Comparison of ENCODE assay signal across 23 mouse cellular contexts in the genomic region with DNA sequence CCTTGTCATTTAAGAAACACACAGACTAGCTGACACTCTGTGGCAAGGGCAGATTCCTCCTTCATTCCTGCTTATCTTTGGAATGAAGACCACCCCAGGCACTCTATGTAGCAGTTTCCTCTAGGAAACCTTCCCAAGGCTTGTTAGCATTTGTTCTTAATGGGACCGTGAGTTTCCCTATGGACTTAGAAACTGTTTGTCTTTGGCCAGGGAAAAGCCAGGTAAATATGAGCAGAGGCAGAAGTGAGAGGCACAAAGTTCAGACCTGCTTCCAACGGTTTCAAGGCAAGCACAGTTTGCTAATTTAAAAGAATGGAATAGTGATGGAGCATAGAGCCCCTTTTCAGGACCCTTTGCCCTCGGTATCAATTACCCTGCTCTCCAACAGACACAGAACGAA. TPM values are rescaled to one million over a fixed set of nuclear protein-coding genes. Genes with fewer than 3 reads are reported as not detected.
DNase-seq lines count a peak whose midpoint lies in the region; ATAC-seq and TF ChIP-seq lines count a peak whose summit lies in the region.
"Had no signal": no experiment of that assay in that cellular context is flagged by ENCODE, and none has a peak within 500 bp of the region (broad histone marks: within the 10 kb centered on the region; RNA-seq: fewer than 3 reads in every experiment).

No protein-coding gene starts in this region.

- H3K4me2 ChIP-seq in heart, embryonic 11.5 days, result no peak overlapping the region
- no peak overlapping the region for H3K4me2 ChIP-seq in kidney, postnatal 0 days (ENCODE audit: low read length)
- peak overlapping the region; percentile 36 for H3K4me2 ChIP-seq in liver, embryonic 14.5 days (ENCODE audit: low read depth)
- H3K4me2 ChIP-seq: forebrain, embryonic 13.5 days; heart, embryonic 15.5 days; hindbrain, embryonic 13.5 days had no signal

- peaks cover 16% of the 10 kb centered on the region for H3K36me3 ChIP-seq in heart, embryonic 10.5 days
- H3K36me3 ChIP-seq in heart, embryonic 11.5 days (ENCODE audit: control insufficient read depth, insufficient read depth, low read length), result no peaks in the 10 kb centered on the region
- H3K36me3 ChIP-seq in kidney, postnatal 0 days (ENCODE audit: insufficient read depth, low read length), result 0 out of 2 replicates have a peak, but pooled peaks cover 3% of the 10 kb centered on the region
- H3K36me3 ChIP-seq in liver, embryonic 14.5 days (replicated peaks; ENCODE audit: control insufficient read depth, insufficient read depth, low read depth), result no peaks in the 10 kb centered on the region; the same call in 1 of the 2 replicates
- H3K36me3 ChIP-seq: embryonic facial prominence, embryonic 10.5 days; G1E; hindbrain, embryonic 13.5 days had no signal

- peak overlapping the region; percentile 65; the same call in 1 of the 2 replicates for H3K27ac ChIP-seq in heart, embryonic 10.5 days
- no peak overlapping the region for H3K27ac ChIP-seq in heart, embryonic 11.5 days (ENCODE audit: low read depth, low read length)
- peak overlapping the region; percentile 62 for H3K27ac ChIP-seq in kidney, postnatal 0 days
- H3K27ac ChIP-seq in liver, embryonic 14.5 days, result no peak overlapping the region
- H3K27ac ChIP-seq: embryonic facial prominence, embryonic 10.5 days; forebrain, embryonic 13.5 days; heart, adult 2 months; heart, embryonic 15.5 days; hindbrain, embryonic 13.5 days had no signal

- no peaks in the 10 kb centered on the region for H3K9me3 ChIP-seq in heart, embryonic 10.5 days
- no peaks in the 10 kb centered on the region for H3K9me3 ChIP-seq in heart, embryonic 11.5 days (replicated peaks; ENCODE audit: control insufficient read depth, low read length)
- no peaks in the 10 kb centered on the region for H3K9me3 ChIP-seq in kidney, postnatal 0 days (replicated peaks; ENCODE audit: low read length)
- H3K9me3 ChIP-seq in liver, embryonic 14.5 days (ENCODE audit: control insufficient read depth, low read length), result no peaks in the 10 kb centered on the region
- H3K9me3 ChIP-seq: embryonic facial prominence, embryonic 10.5 days; forebrain, embryonic 13.5 days; G1E; heart, embryonic 15.5 days; hindbrain, embryonic 13.5 days had no signal

- no peak for TF ChIP-seq EP300 in liver, embryonic 14.5 days (IDR thresholded peaks at IDR 0.05; ENCODE audit: low read depth)

- no peak overlapping the region for H3K4me3 ChIP-seq in heart, embryonic 10.5 days
- H3K4me3 ChIP-seq in heart, embryonic 11.5 days (ENCODE audit: low read depth, low read length), result no peak overlapping the region
- H3K4me3 ChIP-seq in kidney, postnatal 0 days (replicated peaks; ENCODE audit: low read depth, low read length), result no peak overlapping the region
- no peak overlapping the region for H3K4me3 ChIP-seq in liver, embryonic 14.5 days (ENCODE audit: insufficient read depth in 1 of 2, low read depth in 2 of 2, low read length in 2 of 2)
- H3K4me3 ChIP-seq: embryonic facial prominence, embryonic 10.5 days; forebrain, embryonic 13.5 days; heart, adult 2 months; heart, embryonic 15.5 days; hindbrain, embryonic 13.5 days had no signal

- no peak overlapping the region for H3K9ac ChIP-seq in heart, embryonic 11.5 days (ENCODE audit: low read depth, low read length)
- no peak overlapping the region for H3K9ac ChIP-seq in kidney, postnatal 0 days (ENCODE audit: low read depth, low read length)
- H3K9ac ChIP-seq in liver, embryonic 14.5 days (replicated peaks), result no peak overlapping the region
- H3K9ac ChIP-seq: forebrain, embryonic 13.5 days; forebrain, postnatal 0 days; heart, embryonic 15.5 days; hindbrain, embryonic 13.5 days had no signal

- no peaks in the 10 kb centered on the region; the same call in 1 of the 2 replicates for H3K27me3 ChIP-seq in heart, embryonic 10.5 days (ENCODE audit: insufficient read depth, poor library complexity, severe bottlenecking)
- no peaks in the 10 kb centered on the region for H3K27me3 ChIP-seq in heart, embryonic 11.5 days (ENCODE audit: control insufficient read depth, insufficient read depth, low read length)
- no peaks in the 10 kb centered on the region for H3K27me3 ChIP-seq in kidney, postnatal 0 days (ENCODE audit: insufficient read depth, low read length)
- H3K27me3 ChIP-seq in liver, embryonic 14.5 days (ENCODE audit: control insufficient read depth, insufficient read depth, low read length), result no peaks in the 10 kb centered on the region
- H3K27me3 ChIP-seq: heart, embryonic 15.5 days had no signal

- ATAC-seq in heart, embryonic 11.5 days (replicated peaks; ENCODE audit: insufficient number of reproducible peaks, low FRiP score, low TSS enrichment), result no peak
- ATAC-seq in kidney, postnatal 0 days (replicated peaks; ENCODE audit: low FRiP score, low read depth), result no peak
- ATAC-seq in liver, embryonic 14.5 days (ENCODE audit: insufficient read depth), result no peak
- ATAC-seq in inflammation-experienced regulatory T-cells, adult 6 months, result no peak
- ATAC-seq: CD4-positive, CD25-positive, alpha-beta regulatory T cell, adult 4 months; forebrain, embryonic 13.5 days; forebrain, postnatal 0 days had no signal

- no peak for TF ChIP-seq CTCF in kidney, postnatal 0 days (IDR thresholded peaks at IDR 0.05; ENCODE audit: low read depth)
- TF ChIP-seq CTCF in liver, embryonic 14.5 days (IDR thresholded peaks at IDR 0.05; ENCODE audit: low read depth), result no peak

- 39% methylated on average over 4 of the region's 4 CpGs for WGBS in heart, embryonic 10.5 days
- WGBS in heart, embryonic 11.5 days (ENCODE audit: insufficient replicate concordance), result 46% methylated on average over 4 of the region's 4 CpGs
- 60% methylated on average over 4 of the region's 4 CpGs for WGBS in kidney, postnatal 0 days
- 58% methylated on average over 4 of the region's 4 CpGs for WGBS in liver, embryonic 14.5 days (ENCODE audit: insufficient replicate concordance)

- H3K4me1 ChIP-seq in heart, embryonic 10.5 days, result peaks cover 35% of the 10 kb centered on the region
- H3K4me1 ChIP-seq in heart, embryonic 11.5 days (ENCODE audit: control insufficient read depth, insufficient read depth, low read length), result peaks cover 7% of the 10 kb centered on the region
- H3K4me1 ChIP-seq in kidney, postnatal 0 days (replicated peaks; ENCODE audit: insufficient read depth, low read length), result peaks cover 7% of the 10 kb centered on the region; the same call in 1 of the 2 replicates
- peaks cover 4 to 21% of the 10 kb centered on the region in 2 experiments; a peak in 3 of 4 replicates for H3K4me1 ChIP-seq in liver, embryonic 14.5 days (replicated peaks; ENCODE audit: control insufficient read depth in 2 of 2, insufficient read depth in 2 of 2, low read length in 1 of 2)

- no peak for DNase-seq in heart, embryonic 10.5 days (ENCODE audit: low spot score)
- no peak for DNase-seq in kidney, postnatal 0 days (ENCODE audit: low spot score)
- DNase-seq in kidney, adult 8-10 months, result no peak
- no peak for DNase-seq in liver, embryonic 14.5 days (ENCODE audit: low read depth in 3 of 3, low spot score in 3 of 3)
- DNase-seq in yolk sac, embryonic 10.5 days (ENCODE audit: low spot score), result peak; percentile 57
- no peak for DNase-seq in embryo, embryonic 9.5 days (ENCODE audit: extremely low spot score)
- DNase-seq: adrenal gland, postnatal 14 days; B cell, adult 2 months; cerebellum, adult 18-20 months; cerebellum, adult 9-11 months; cerebellum, postnatal 36 days; forebrain, postnatal 0 days; gastrocnemius, postnatal 14 days; heart, adult 2 months; heart, postnatal 14 days had no signal

RNA-seq across cellular contexts. Expression of gene Pygl, which starts 8.0 kb away (rescaled TPM):
- polyA plus RNA-seq in heart, embryonic 10.5 days (2016; fragmentation: Nextera tagmentation; extraction: Ambion mirVana), result 30.3 and 42.6 TPM in 2 replicates
- polyA plus RNA-seq in heart, embryonic 11.5 days (2014; fragmentation: Nextera tagmentation; extraction: Ambion mirVana), result 34.7 and 42.3 TPM in 2 replicates
- polyA plus RNA-seq in kidney, postnatal 0 days (2015; fragmentation: Nextera tagmentation; extraction: Ambion mirVana), result 43.1 and 44.2 TPM in 2 replicates
- polyA plus RNA-seq in liver, embryonic 14.5 days (2012; rRNA removed), result 20.6 and 29.5 TPM in 2 replicates
- polyA plus RNA-seq in liver, embryonic 14.5 days (2014; fragmentation: Nextera tagmentation; extraction: Ambion mirVana), result 47.9 and 51.7 TPM in 2 replicates
- polyA plus RNA-seq in inflammation-experienced regulatory T-cells, adult 6 months (2017; shearing (Covaris generic)), result 1 to 10 TPM in 1 of 3 experiments, under 1 TPM in 2; 0.16 to 1.1 (median 0.77) TPM
- polyA plus RNA-seq: G1E had no signal

Comparison
In these comparisons a context has a peak if more than half of its experiments do, and no peak if none do; other contexts are left out.
1. H3K27ac ChIP-seq: peak in heart, embryonic 10.5 days (single experiment) and kidney, postnatal 0 days (single experiment); none in heart, embryonic 11.5 days (single experiment) and liver, embryonic 14.5 days (single experiment).
2. RNA of gene Pygl, which starts 8.0 kb away (polyA plus RNA-seq): 20.6 to 51.7 TPM in liver, embryonic 14.5 days, 43.1 to 44.2 TPM in kidney, postnatal 0 days, 34.7 to 42.3 TPM in heart, embryonic 11.5 days and 30.3 to 42.6 TPM in heart, embryonic 10.5 days; 0.16 to 1.1 TPM in inflammation-experienced regulatory T-cells, adult 6 months; every median in the first group is over 10 times any median in the second.